Mouse (Mus musculus) hindbrain, embryonic 11.5 days (tissue): ENCODE measurements around the gene Slc22a7. TPM values are rescaled to one million over a fixed set of nuclear protein-coding genes. Genes with fewer than 3 reads are reported as not detected.

Experiments used
- ATAC-seq: fragments of 200-750 bp; cut with Nextera tagmentation; 2 replicates; pipeline ENCODE4 v1.8.0; 2017; ENCODE audit warnings: mild to moderate bottlenecking, moderate TSS enrichment, moderate library complexity; ENCODE audit not compliant: low FRiP score
- DNase-seq: peaks from one replicate; pipeline ENCODE4 v3.0.0-alpha.2; 2015; ENCODE audit warnings: low spot score
- H3K27ac ChIP-seq: fragments of 300-500 bp; sonication (generic); 2 replicates; pipeline ENCODE4 v1.5.1; 2014; ENCODE audit warnings: mild to moderate bottlenecking, low read depth, low read length
- H3K27me3 ChIP-seq: fragments of 300-500 bp; sonication (generic); 2 replicates; pipeline ENCODE4 v1.6.1; 2014; ENCODE audit warnings: mild to moderate bottlenecking, low read length, moderate library complexity, mixed read lengths; ENCODE audit not compliant: control insufficient read depth, insufficient read depth
- H3K36me3 ChIP-seq: fragments of 300-500 bp; sonication (generic); 2 replicates; pipeline ENCODE4 v1.6.1; 2014; ENCODE audit warnings: mild to moderate bottlenecking, low read length, moderate library complexity, mixed read lengths; ENCODE audit not compliant: control insufficient read depth, insufficient read depth
- H3K4me1 ChIP-seq: fragments of 300-500 bp; sonication (generic); replicated peaks from 2 replicates; pipeline ENCODE4 v1.6.1; 2014; ENCODE audit warnings: low read length, mixed read lengths; ENCODE audit not compliant: control insufficient read depth, insufficient read depth
- H3K4me2 ChIP-seq: fragments of 300-500 bp; sonication (generic); replicated peaks from 2 replicates; pipeline ENCODE4 v1.6.1; 2014; ENCODE audit warnings: mild to moderate bottlenecking, low read depth, low read length
- H3K4me3 ChIP-seq: fragments of 300-500 bp; sonication (generic); 2 replicates; pipeline ENCODE4 v1.5.1; 2014; ENCODE audit warnings: low read depth, low read length
- H3K9ac ChIP-seq: fragments of 300-500 bp; sonication (generic); 2 replicates; pipeline ENCODE4 v1.6.1; 2014; ENCODE audit warnings: low read depth, low read length
- H3K9me3 ChIP-seq: fragments of 300-500 bp; sonication (generic); 2 replicates; pipeline ENCODE4 v1.6.1; 2016; ENCODE audit warnings: low read length; ENCODE audit not compliant: control insufficient read depth
- WGBS: fragments of 180-500 bp; shearing (Covaris S2); extraction: QIAGEN DNeasy Blood & Tissue Kit; methylation state at CpG from one replicate; pipeline ENCODE4 v1.1.7; 2014; 5-methylcytosine and 5-hydroxymethylcytosine counted together
- polyA plus RNA-seq: library from polyadenylated mRNA; unstranded; fragments of >200 nt; fragmentation: Nextera tagmentation; extraction: Ambion mirVana; gene quantifications from 2 replicates; pipeline ENCODE4 v1.2.1, GENCODE M21; 2014

Gene Slc22a7
- polyA plus RNA-seq, 1 experiment from 2014 or later: not detected

DNA sequence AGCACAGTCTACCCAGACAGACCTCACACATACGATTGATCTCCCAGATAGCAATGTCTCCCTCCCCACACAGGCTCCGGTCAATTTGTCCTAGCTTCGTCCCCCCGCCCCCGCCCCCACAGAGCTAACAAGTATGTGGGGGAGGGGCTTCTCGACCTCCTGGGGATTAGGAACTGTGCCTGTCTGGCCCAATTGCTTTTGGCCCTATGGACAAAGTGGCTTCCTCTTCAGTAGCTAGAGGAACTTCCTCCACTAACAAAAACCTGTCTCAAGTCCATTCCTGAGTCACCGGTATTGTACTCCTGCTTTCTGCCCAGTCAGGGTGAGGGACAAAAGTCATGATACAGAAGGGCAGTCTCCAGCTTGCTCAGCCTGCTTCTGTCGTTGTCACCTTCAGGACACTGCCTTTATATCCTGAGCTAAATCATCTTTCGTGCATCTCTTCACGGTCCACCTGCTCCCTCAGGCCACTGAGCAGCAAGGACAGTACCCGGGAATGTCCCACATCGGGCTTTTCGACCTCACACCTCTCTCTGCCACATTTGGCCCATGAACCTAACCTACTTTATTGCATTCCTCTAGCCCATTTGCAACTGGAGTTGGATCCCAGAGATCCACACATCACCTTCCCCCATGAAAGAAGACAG, 15.2 kb upstream of the Slc22a7 start:
- Histone ChIP-seq H3K4me3 (no peak overlapping the region), H3K4me2 (peak overlapping the region; percentile 15; the same call in 1 of the 2 replicates), H3K36me3 (no peaks in the 10 kb centered on the region), H3K9ac (no peak overlapping the region), H3K27me3 (peaks cover 22% of the 10 kb centered on the region), H3K9me3 (no peaks in the 10 kb centered on the region), H3K27ac (peak overlapping the region; percentile 51; the same call in 1 of the 2 replicates), H3K4me1 (peaks cover 16% of the 10 kb centered on the region)
- ATAC-seq (no peak), DNase-seq (no peak)
- whole genome bisulfite sequencing: 5% methylated on average over 13 of the region's 13 CpGs

DNA sequence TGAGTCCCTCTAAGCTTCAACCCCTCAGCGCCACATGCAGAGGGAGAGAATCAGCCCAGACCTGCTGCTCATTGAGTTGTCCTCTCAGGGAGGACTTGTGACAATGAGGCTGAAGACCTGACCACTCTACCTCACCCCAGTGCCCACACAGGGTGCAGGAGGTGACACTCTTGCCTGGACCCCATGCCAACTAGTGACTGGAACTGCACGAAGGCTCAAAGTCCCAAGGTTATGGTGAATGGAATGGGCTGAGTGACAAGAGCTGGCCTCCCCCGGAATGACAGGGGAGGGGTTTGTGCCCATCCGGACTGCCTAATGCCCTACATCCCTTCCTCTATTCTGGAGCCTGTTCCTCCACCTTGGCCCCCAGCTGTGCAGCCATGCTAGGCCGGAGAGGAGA, 14.4 kb upstream of the Slc22a7 start:
- peaks cover 16% of the 10 kb centered on the region for H3K4me1 ChIP-seq
- H3K27me3 ChIP-seq: peaks cover 16% of the 10 kb centered on the region
- H3K4me2 ChIP-seq: no peak overlapping the region
- H3K9me3 ChIP-seq: no peaks in the 10 kb centered on the region
- ATAC-seq: no peak
- H3K4me3 ChIP-seq: no peak overlapping the region
- H3K9ac ChIP-seq: no peak overlapping the region
- H3K27ac ChIP-seq: no peak overlapping the region
- no peak for DNase-seq
- H3K36me3 ChIP-seq: no peaks in the 10 kb centered on the region
- 31% methylated on average over 5 of the region's 5 CpGs for WGBS

DNA sequence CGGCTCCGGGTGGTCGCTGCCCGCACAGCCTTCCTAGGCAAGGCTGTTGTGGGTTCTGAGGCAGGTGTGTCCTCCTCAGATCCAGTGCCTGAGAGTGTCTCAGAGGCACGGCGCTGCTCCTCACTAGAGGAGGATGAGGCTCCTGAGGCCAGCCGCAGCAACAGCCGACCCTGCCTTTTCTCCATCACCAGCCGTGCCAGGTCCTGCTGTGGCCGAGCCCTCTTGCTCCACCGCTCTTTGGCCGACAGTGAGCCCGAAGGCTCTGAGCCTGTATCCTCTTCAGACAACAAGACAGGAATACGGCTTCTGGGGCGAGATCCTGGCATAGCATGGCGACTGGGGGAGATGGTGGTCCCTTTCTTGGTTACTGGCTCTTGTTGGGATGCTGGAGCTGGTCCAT, 8.0 kb upstream of the Slc22a7 start:
- no peak overlapping the region for H3K9ac ChIP-seq
- H3K27ac ChIP-seq: no peak overlapping the region
- H3K4me3 ChIP-seq: no peak overlapping the region
- H3K36me3 ChIP-seq: no peaks in the 10 kb centered on the region
- peaks cover 7% of the 10 kb centered on the region for H3K4me1 ChIP-seq
- ATAC-seq (no peak), DNase-seq (no peak)
- 87% methylated on average over 16 of the region's 16 CpGs for WGBS
- no peak overlapping the region for H3K4me2 ChIP-seq
- no peaks in the 10 kb centered on the region for H3K9me3 ChIP-seq
- H3K27me3 ChIP-seq: peaks cover 28% of the 10 kb centered on the region

DNA sequence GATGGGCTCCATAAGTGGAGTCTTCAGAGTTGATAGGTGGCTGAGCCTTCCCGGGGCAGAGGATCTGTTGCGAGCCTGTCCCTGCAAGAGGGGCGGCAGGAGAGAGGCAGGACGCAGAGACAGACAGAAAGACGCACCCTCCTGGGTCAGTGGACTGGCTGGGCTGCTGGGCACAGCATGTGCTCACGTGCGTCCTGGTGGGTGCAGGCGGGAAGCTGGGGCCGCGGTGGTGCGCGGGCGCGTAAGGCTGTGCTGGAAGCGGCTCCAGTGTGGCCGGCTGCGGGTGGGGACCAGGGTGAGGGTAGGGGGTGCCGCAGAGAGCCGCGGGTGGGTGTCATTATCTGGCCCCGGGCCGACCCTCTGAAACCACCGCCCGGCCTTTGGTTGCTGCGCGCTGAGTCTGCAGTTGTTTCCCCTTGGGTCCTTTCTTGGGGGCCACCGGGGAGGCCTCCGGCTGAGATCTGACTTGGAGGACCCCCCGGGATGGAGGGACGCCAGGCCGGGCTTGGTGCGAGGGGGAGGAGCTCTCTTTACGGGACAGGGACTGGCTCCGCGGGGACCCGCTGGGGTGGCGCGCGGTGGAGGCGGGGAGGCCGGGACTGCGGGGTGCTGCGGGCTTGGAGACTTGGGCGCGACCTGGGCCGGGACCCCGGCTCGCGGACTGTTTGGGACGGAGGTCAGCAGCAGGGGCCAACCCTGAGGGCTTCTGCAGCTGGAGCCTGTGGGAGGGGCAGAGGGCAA, 6.8 kb upstream of the Slc22a7 start:
- ATAC-seq (no peak), DNase-seq (no peak)
- H3K9me3 ChIP-seq: no peaks in the 10 kb centered on the region
- H3K36me3 ChIP-seq: no peaks in the 10 kb centered on the region
- H3K4me3 ChIP-seq: peak overlapping the region; percentile 22; the same call in 1 of the 2 replicates
- peaks cover 7% of the 10 kb centered on the region for H3K4me1 ChIP-seq
- no peak overlapping the region for H3K27ac ChIP-seq
- H3K27me3 ChIP-seq: peaks cover 28% of the 10 kb centered on the region
- WGBS: 3% methylated on average over 45 of the region's 50 CpGs
- H3K4me2 ChIP-seq: peak overlapping the region; percentile 44
- H3K9ac ChIP-seq: 0 out of 2 replicates have a peak overlapping the region, but pooled peaks have one; percentile 11

DNA sequence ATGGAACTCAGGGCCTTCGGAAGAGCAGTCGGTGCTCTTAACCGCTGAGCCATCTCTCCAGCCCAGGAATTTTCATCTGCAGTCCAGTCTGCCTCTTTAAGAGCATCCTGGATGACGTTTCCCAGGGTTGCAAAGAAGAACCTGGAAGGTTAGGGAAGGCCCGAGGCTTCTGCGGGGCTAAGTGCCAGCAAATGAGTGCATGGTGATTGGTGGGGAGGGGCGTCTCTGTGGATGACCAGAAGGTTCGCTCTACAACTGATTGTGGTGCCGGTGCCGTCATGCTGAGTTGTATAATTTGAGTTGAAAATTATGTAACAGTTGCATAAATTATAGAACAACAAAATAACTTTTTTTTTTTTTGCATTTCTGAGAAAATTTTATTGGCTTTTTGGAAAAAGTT, 919 bp upstream of the Slc22a7 start:
- H3K27me3 ChIP-seq: peaks cover 15% of the 10 kb centered on the region
- 92% methylated on average over 10 of the region's 10 CpGs for WGBS

DNA sequence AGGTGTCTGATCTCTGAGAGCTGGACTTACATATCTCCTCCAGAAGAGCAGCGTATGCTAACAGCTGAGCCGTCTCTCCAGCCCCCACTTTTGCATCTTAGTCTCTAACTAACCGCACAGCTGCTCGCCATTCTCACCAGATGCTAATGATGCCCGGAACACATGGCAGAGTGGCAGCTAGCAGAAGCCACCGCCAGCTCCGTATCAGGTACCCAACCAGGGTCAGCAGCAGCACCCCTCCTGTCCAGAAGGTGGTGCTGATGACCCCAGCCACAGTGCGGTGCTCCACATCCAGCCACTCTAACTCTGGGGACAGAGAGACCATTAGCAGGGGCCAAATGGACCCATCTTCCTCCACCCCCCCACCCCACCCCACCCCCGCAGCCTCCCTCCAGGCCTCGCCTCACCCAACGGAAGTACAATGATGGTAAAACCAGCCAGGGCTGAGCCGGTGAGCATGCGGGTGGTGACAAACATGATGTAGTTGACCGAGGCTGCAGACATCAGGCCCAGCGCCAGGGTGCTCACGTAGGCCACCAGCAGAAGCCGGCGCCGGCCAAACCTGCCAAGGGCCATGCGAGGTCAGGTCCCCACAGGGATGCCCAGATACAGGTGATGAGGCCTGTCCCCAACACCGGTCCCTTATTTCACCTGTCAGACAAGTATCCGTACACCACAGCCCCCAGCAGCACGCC, 1.4 kb downstream of the Slc22a7 start:
- H3K4me2 ChIP-seq: no peak overlapping the region; the same call in 1 of the 2 replicates
- ATAC-seq (peak; percentile 74), DNase-seq (peak; percentile 61)
- H3K9me3 ChIP-seq: no peaks in the 10 kb centered on the region
- no peak overlapping the region; the same call in 1 of the 2 replicates for H3K9ac ChIP-seq
- 0 out of 2 replicates have a peak, but pooled peaks cover 2% of the 10 kb centered on the region for H3K27me3 ChIP-seq
- no peak overlapping the region for H3K4me3 ChIP-seq
- H3K4me1 ChIP-seq: no peaks in the 10 kb centered on the region
- H3K27ac ChIP-seq: no peak overlapping the region
- no peaks in the 10 kb centered on the region for H3K36me3 ChIP-seq
- WGBS: 24% methylated on average over 23 of the region's 23 CpGs

More for the DNA sequence above, 919 bp upstream of the Slc22a7 start:
- no peak for ATAC-seq
- peaks cover 3% of the 10 kb centered on the region; the same call in 1 of the 2 replicates for H3K4me1 ChIP-seq
- H3K4me2 ChIP-seq: no peak overlapping the region
- H3K9ac ChIP-seq: no peak overlapping the region
- no peak overlapping the region for H3K27ac ChIP-seq
- no peak for DNase-seq
- no peaks in the 10 kb centered on the region for H3K9me3 ChIP-seq
- no peak overlapping the region for H3K4me3 ChIP-seq
- no peaks in the 10 kb centered on the region for H3K36me3 ChIP-seq

DNA sequence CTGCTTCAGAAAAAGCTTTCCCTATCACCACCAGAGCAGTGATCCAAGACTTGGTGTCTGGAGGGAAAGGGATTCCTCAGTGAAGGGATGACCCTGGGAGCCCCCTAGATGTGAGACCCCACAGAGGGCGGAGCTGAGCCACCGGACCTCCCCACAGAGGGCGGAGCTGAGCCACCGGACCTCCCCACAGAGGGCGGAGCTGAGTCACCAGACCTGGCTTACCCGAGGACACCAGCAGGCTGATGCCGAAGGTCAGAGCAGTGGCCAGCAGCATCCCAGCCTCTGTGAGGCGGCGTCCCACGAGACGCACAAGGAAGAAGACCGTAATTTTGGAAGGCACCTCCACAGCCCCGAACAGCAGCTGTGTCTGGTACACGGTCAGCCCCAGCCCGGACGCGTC, 4.6 kb downstream of the Slc22a7 start:
- H3K27ac ChIP-seq: no peak overlapping the region
- H3K9me3 ChIP-seq: no peaks in the 10 kb centered on the region
- peak overlapping the region; percentile 18 for H3K4me2 ChIP-seq
- no peak for DNase-seq
- no peak overlapping the region for H3K4me3 ChIP-seq
- ATAC-seq: peak; percentile 58
- H3K36me3 ChIP-seq: no peaks in the 10 kb centered on the region
- no peak overlapping the region for H3K9ac ChIP-seq
- WGBS: 5% methylated on average over 17 of the region's 17 CpGs
- 0 out of 2 replicates have a peak, but pooled peaks cover 2% of the 10 kb centered on the region for H3K27me3 ChIP-seq
- H3K4me1 ChIP-seq: no peaks in the 10 kb centered on the region

DNA sequence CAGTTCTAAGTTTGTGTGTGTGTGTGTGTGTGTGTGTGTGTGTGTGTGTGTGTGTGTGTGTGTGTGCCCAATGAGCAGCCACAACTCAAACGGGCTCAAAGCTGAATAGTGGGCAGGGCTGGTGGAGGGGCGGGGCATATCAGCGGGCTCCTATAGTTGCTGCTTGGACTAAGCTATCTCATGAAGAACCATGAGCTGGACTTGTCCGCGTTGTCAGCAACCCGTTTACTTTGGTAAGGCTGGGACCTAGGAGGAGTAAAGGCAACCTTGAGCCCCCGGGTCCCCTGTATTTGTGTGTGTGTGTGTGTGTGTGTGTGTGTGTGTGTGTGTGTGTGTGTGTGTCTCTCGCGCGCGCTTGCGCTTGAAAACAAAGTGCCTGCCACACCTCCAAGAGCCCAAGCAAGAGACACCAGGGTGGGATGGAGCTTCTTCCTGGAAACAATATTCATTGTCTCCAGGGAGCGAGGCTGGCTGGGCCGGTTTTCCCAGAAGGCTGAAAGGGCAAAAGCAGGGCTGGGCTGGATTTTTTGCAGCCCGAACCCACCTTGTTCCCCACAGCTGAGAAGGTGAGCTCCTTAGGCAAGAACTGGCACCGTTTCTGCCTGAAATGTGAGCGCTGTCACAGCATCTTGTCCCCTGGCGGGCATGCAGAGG, 9.4 kb downstream of the Slc22a7 start, which contains the start of gene Crip3:
TSS of gene Crip3 (plus strand) at position 166 of the 654 bp plus-strand sequence.
- Histone ChIP-seq H3K4me1 (no peaks in the 10 kb centered on the region), H3K4me2 (peak within 1 kb of the TSS; percentile 21; the same call in 1 of the 2 replicates), H3K9ac (no peak within 1 kb of the TSS), H3K36me3 (no peaks in the 10 kb centered on the region), H3K9me3 (no peaks in the 10 kb centered on the region), H3K27ac (no peak within 1 kb of the TSS), H3K4me3 (no peak within 1 kb of the TSS), H3K27me3 (no peaks in the 10 kb centered on the region)
- peak; percentile 38 for DNase-seq
- ATAC-seq: no peak
- 13% methylated on average over 17 of the region's 18 CpGs for WGBS
